Mouse (Mus musculus): ENCODE data around the gene Sp8. TPM values are rescaled to one million over a fixed set of nuclear protein-coding genes. Genes with fewer than 3 reads are reported as not detected.

Gene Sp8
- total RNA-seq (2014; rRNA removed), result 1.9 and 2.7 TPM in 2 replicates
- polyA plus RNA-seq (2015; fragmentation: Nextera tagmentation; extraction: Ambion mirVana), result 0.90 and 1.8 TPM in 2 replicates

- 5% methylated on average over 6 of the region's 6 CpGs for WGBS
- TF ChIP-seq CTCF (IDR thresholded peaks at IDR 0.05), result no peak
- DNase-seq (ENCODE audit: low spot score) (no peak), ATAC-seq (ENCODE audit: low FRiP score) (no peak)
- Histone ChIP-seq H3K27me3 (ENCODE audit: insufficient read depth, low read length) (peaks cover 72% of the 10 kb centered on the region), H3K27ac (ENCODE audit: low read depth, low read length) (no peak within 1 kb of the TSS), H3K9ac (replicated peaks; ENCODE audit: low read length, poor library complexity, severe bottlenecking) (no peak within 1 kb of the TSS), H3K4me2 (ENCODE audit: low read depth, low read length, poor library complexity, severe bottlenecking) (peak within 1 kb of the TSS; percentile 49), H3K36me3 (ENCODE audit: insufficient read depth, low read length) (no peaks in the 10 kb centered on the region), H3K4me3 (ENCODE audit: low read depth, low read length) (peak within 1 kb of the TSS; percentile 31), H3K9me3 (ENCODE audit: low read length) (no peaks in the 10 kb centered on the region), H3K4me1 (ENCODE audit: insufficient read depth, low read length) (no peaks in the 10 kb centered on the region)
Observed at GRCm38 (mm10) chr12:118846221-118846620, at the start of gene Sp8. Gene Sp8, plus strand, starts transcription at chr12:118846329.

- Histone ChIP-seq H3K9ac (replicated peaks; ENCODE audit: low read length, poor library complexity, severe bottlenecking) (no peak overlapping the region), H3K4me3 (ENCODE audit: low read depth, low read length) (peak overlapping the region; percentile 14; the same call in 1 of the 2 replicates), H3K9me3 (ENCODE audit: low read length) (no peaks in the 10 kb centered on the region), H3K4me2 (ENCODE audit: low read depth, low read length, poor library complexity, severe bottlenecking) (peak overlapping the region; percentile 40), H3K36me3 (ENCODE audit: insufficient read depth, low read length) (no peaks in the 10 kb centered on the region), H3K27me3 (ENCODE audit: insufficient read depth, low read length) (peaks cover 12% of the 10 kb centered on the region), H3K27ac (ENCODE audit: low read depth, low read length) (no peak overlapping the region), H3K4me1 (ENCODE audit: insufficient read depth, low read length) (no peaks in the 10 kb centered on the region; the same call in 1 of the 2 replicates)
- ATAC-seq (ENCODE audit: low FRiP score) (no peak), DNase-seq (ENCODE audit: low spot score) (no peak)
- TF ChIP-seq CTCF (IDR thresholded peaks at IDR 0.05), result no peak
- under 1% methylated on average over 17 of the region's 17 CpGs for WGBS
Observed at GRCm38 (mm10) chr12:118811328-118811961, 34.7 kb upstream of the Sp8 start.

GRCm38 (mm10) chr12:118814561-118814960 lies 31.6 kb upstream of the Sp8 start:
- Histone ChIP-seq H3K4me1 (ENCODE audit: insufficient read depth, low read length) (no peaks in the 10 kb centered on the region; the same call in 1 of the 2 replicates), H3K9me3 (ENCODE audit: low read length) (no peaks in the 10 kb centered on the region), H3K36me3 (ENCODE audit: insufficient read depth, low read length) (no peaks in the 10 kb centered on the region), H3K27ac (ENCODE audit: low read depth, low read length) (no peak overlapping the region), H3K4me2 (ENCODE audit: low read depth, low read length, poor library complexity, severe bottlenecking) (no peak overlapping the region), H3K27me3 (ENCODE audit: insufficient read depth, low read length) (peaks cover 5% of the 10 kb centered on the region; the same call in 1 of the 2 replicates), H3K4me3 (ENCODE audit: low read depth, low read length) (no peak overlapping the region), H3K9ac (replicated peaks; ENCODE audit: low read length, poor library complexity, severe bottlenecking) (no peak overlapping the region)
- TF ChIP-seq CTCF (IDR thresholded peaks at IDR 0.05), result no peak
- no peak for DNase-seq (ENCODE audit: low spot score)
- no peak for ATAC-seq (ENCODE audit: low FRiP score)
- 87% methylated on average over 3 of the region's 3 CpGs for WGBS

GRCm38 (mm10) chr12:118816156-118816555 lies 30.0 kb upstream of the Sp8 start:
- H3K27ac ChIP-seq (ENCODE audit: low read depth, low read length), result no peak overlapping the region
- H3K36me3 ChIP-seq (ENCODE audit: insufficient read depth, low read length), result no peaks in the 10 kb centered on the region
- H3K4me3 ChIP-seq (ENCODE audit: low read depth, low read length), result no peak overlapping the region
- peaks cover 5% of the 10 kb centered on the region; the same call in 1 of the 2 replicates for H3K27me3 ChIP-seq (ENCODE audit: insufficient read depth, low read length)
- no peaks in the 10 kb centered on the region for H3K9me3 ChIP-seq (ENCODE audit: low read length)
- TF ChIP-seq CTCF (IDR thresholded peaks at IDR 0.05), result no peak
- ATAC-seq (ENCODE audit: low FRiP score) (no peak), DNase-seq (ENCODE audit: low spot score) (no peak)
- no peak overlapping the region for H3K9ac ChIP-seq (replicated peaks; ENCODE audit: low read length, poor library complexity, severe bottlenecking)
- no peak overlapping the region for H3K4me2 ChIP-seq (ENCODE audit: low read depth, low read length, poor library complexity, severe bottlenecking)
- no peaks in the 10 kb centered on the region; the same call in 1 of the 2 replicates for H3K4me1 ChIP-seq (ENCODE audit: insufficient read depth, low read length)

- DNase-seq (ENCODE audit: low spot score) (no peak), ATAC-seq (ENCODE audit: low FRiP score) (no peak)
- H3K4me2 ChIP-seq (ENCODE audit: low read depth, low read length, poor library complexity, severe bottlenecking), result no peak overlapping the region
- no peak overlapping the region for H3K4me3 ChIP-seq (ENCODE audit: low read depth, low read length)
- WGBS, result 58% methylated on average over 6 of the region's 6 CpGs
- no peak for TF ChIP-seq CTCF (IDR thresholded peaks at IDR 0.05)
- no peak overlapping the region for H3K9ac ChIP-seq (replicated peaks; ENCODE audit: low read length, poor library complexity, severe bottlenecking)
- H3K4me1 ChIP-seq (ENCODE audit: insufficient read depth, low read length), result no peaks in the 10 kb centered on the region
- no peaks in the 10 kb centered on the region for H3K36me3 ChIP-seq (ENCODE audit: insufficient read depth, low read length)
- H3K27ac ChIP-seq (ENCODE audit: low read depth, low read length), result no peak overlapping the region
- H3K27me3 ChIP-seq (ENCODE audit: insufficient read depth, low read length), result peaks cover 1% of the 10 kb centered on the region; the same call in 1 of the 2 replicates
- no peaks in the 10 kb centered on the region for H3K9me3 ChIP-seq (ENCODE audit: low read length)
Observed at GRCm38 (mm10) chr12:118829881-118830280, 16.2 kb upstream of the Sp8 start.
